Mouse (Mus musculus) liver, adult 2 months (tissue): ENCODE results near the gene Robo1. TPM values are rescaled to one million over a fixed set of nuclear protein-coding genes. Genes with fewer than 3 reads are reported as not detected.

Experiments
- DNase-seq: peaks from one replicate; pipeline ENCODE4 v3.0.0-alpha.2; 2011; ENCODE audit warnings: low read depth, low spot score; ENCODE audit errors: extremely low read depth
- H3K27ac ChIP-seq: fragments of 200-500 bp; replicated peaks from 2 replicates; pipeline ENCODE4 v1.5.1; 2012; ENCODE audit warnings: low read depth, mild to moderate bottlenecking, control low read depth, inconsistent platforms, low read length; ENCODE audit not compliant: insufficient read depth
- H3K27me3 ChIP-seq: fragments of 200-500 bp; 2 replicates; pipeline ENCODE4 v1.6.1; 2012; ENCODE audit warnings: mild to moderate bottlenecking, moderate library complexity, low read length, inconsistent platforms; ENCODE audit not compliant: control insufficient read depth, insufficient read depth
- H3K36me3 ChIP-seq: fragments of 200-500 bp; 2 replicates; pipeline ENCODE4 v1.6.1; 2012; ENCODE audit warnings: low read length, inconsistent platforms; ENCODE audit not compliant: control insufficient read depth, insufficient read depth
- H3K4me1 ChIP-seq: fragments of 200-500 bp; 2 replicates; pipeline ENCODE4 v1.6.1; 2011; ENCODE audit warnings: low read length; ENCODE audit not compliant: control insufficient read depth, insufficient read depth
- H3K4me3 ChIP-seq: fragments of 200-500 bp; 2 replicates; pipeline ENCODE4 v1.5.1; 2011; ENCODE audit warnings: low read depth, mild to moderate bottlenecking, control low read depth, low read length, moderate library complexity; ENCODE audit not compliant: insufficient read depth
- H3K79me2 ChIP-seq: fragments of 200-500 bp; 2 replicates; pipeline ENCODE4 v1.6.1; 2012; ENCODE audit warnings: inconsistent platforms, mild to moderate bottlenecking, low read length, moderate library complexity; ENCODE audit not compliant: control insufficient read depth, insufficient read depth
- H3K9ac ChIP-seq: fragments of 200-500 bp; 2 replicates; pipeline ENCODE4 v1.6.1; 2012; ENCODE audit warnings: low read depth, mild to moderate bottlenecking, control low read depth, inconsistent platforms, low read length
- CTCF ChIP-seq: fragments of 200-500 bp; IDR thresholded peaks from 2 replicates; pipeline ENCODE4 v1.5.1; 2011; ENCODE audit warnings: low read depth, low read length, control low read depth
- POLR2A ChIP-seq: fragments of 200-500 bp; IDR thresholded peaks from 2 replicates; pipeline ENCODE4 v1.6.1; 2011; ENCODE audit warnings: low read length, control low read depth; ENCODE audit not compliant: insufficient read depth; ENCODE audit errors: extremely low read depth
- whole genome bisulfite sequencing: fragments of 180-500 bp; shearing (Covaris S2); methylation state at CpG from one replicate; pipeline ENCODE4 v1.1.7; 2018; 5-methylcytosine and 5-hydroxymethylcytosine counted together
- polyA plus RNA-seq: library from polyadenylated mRNA; depleted of rRNA; stranded (reverse); fragments of >200 nt; gene quantifications from 2 replicates; pipeline ENCODE4 v1.2.3, GENCODE M21; 2012
- total RNA-seq: library from RNA; depleted of rRNA; stranded (reverse); fragments of >200 nt; gene quantifications from 2 replicates; pipeline ENCODE4 v1.2.3, GENCODE M21; 2014

Robo1 gene
- total and polyA plus RNA-seq, 2 experiments, result 4.5 to 6.4 TPM

- Histone ChIP-seq H3K9ac (no peak overlapping the region), H3K27ac (no peak overlapping the region), H3K79me2 (no peaks in the 10 kb centered on the region), H3K36me3 (no peaks in the 10 kb centered on the region), H3K27me3 (no peaks in the 10 kb centered on the region), H3K4me3 (no peak overlapping the region), H3K4me1 (no peaks in the 10 kb centered on the region)
- WGBS, result 66% methylated on average over 3 of the region's 3 CpGs
- no peak for DNase-seq
- TF ChIP-seq CTCF (no peak), POLR2A (no peak)
Observed at GRCm38 (mm10) chr16:72465696-72466095, 157.6 kb downstream of the Robo1 start.

GRCm38 (mm10) chr16:72470037-72470673 lies 162.0 kb downstream of the Robo1 start:
- Histone ChIP-seq H3K27me3 (no peaks in the 10 kb centered on the region), H3K4me3 (no peak overlapping the region), H3K79me2 (no peaks in the 10 kb centered on the region), H3K4me1 (no peaks in the 10 kb centered on the region), H3K36me3 (no peaks in the 10 kb centered on the region), H3K9ac (no peak overlapping the region), H3K27ac (no peak overlapping the region)
- TF ChIP-seq CTCF (no peak), POLR2A (no peak)
- WGBS, result 72% methylated on average over 2 of the region's 2 CpGs
- no peak for DNase-seq

- no peak overlapping the region for H3K9ac ChIP-seq
- H3K4me1 ChIP-seq, result no peaks in the 10 kb centered on the region
- H3K79me2 ChIP-seq, result no peaks in the 10 kb centered on the region
- H3K4me3 ChIP-seq, result no peak overlapping the region
- H3K27ac ChIP-seq, result no peak overlapping the region
- TF ChIP-seq CTCF (no peak), POLR2A (no peak)
- DNase-seq, result no peak
- no peaks in the 10 kb centered on the region for H3K36me3 ChIP-seq
- 68% methylated on average over 6 of the region's 6 CpGs for WGBS
- no peaks in the 10 kb centered on the region for H3K27me3 ChIP-seq
Observed at GRCm38 (mm10) chr16:72510716-72511199, 202.7 kb downstream of the Robo1 start.

GRCm38 (mm10) chr16:72531337-72531736 lies 223.2 kb downstream of the Robo1 start:
- H3K27me3 ChIP-seq, result no peaks in the 10 kb centered on the region
- no peak overlapping the region for H3K9ac ChIP-seq
- no peaks in the 10 kb centered on the region for H3K4me1 ChIP-seq
- no peak for TF ChIP-seq POLR2A
- no peak for TF ChIP-seq CTCF
- H3K36me3 ChIP-seq, result no peaks in the 10 kb centered on the region
- WGBS, result 72% methylated on average over 2 of the region's 2 CpGs
- no peak overlapping the region for H3K4me3 ChIP-seq
- H3K79me2 ChIP-seq, result no peaks in the 10 kb centered on the region
- no peak overlapping the region for H3K27ac ChIP-seq
- no peak for DNase-seq

GRCm38 (mm10) chr16:72533900-72534571 lies 225.9 kb downstream of the Robo1 start:
- H3K27ac ChIP-seq, result no peak overlapping the region
- no peaks in the 10 kb centered on the region for H3K27me3 ChIP-seq
- 94% methylated on average over 4 of the region's 4 CpGs for WGBS
- no peaks in the 10 kb centered on the region for H3K79me2 ChIP-seq
- no peaks in the 10 kb centered on the region for H3K4me1 ChIP-seq
- no peak overlapping the region for H3K9ac ChIP-seq
- no peaks in the 10 kb centered on the region for H3K36me3 ChIP-seq
- no peak for TF ChIP-seq POLR2A
- TF ChIP-seq CTCF, result no peak
- H3K4me3 ChIP-seq, result no peak overlapping the region
- no peak for DNase-seq

GRCm38 (mm10) chr16:72538171-72538570 lies 230.1 kb downstream of the Robo1 start:
- H3K36me3 ChIP-seq, result no peaks in the 10 kb centered on the region
- H3K4me3 ChIP-seq, result no peak overlapping the region
- TF ChIP-seq POLR2A (no peak), CTCF (no peak)
- H3K79me2 ChIP-seq, result no peaks in the 10 kb centered on the region
- 68% methylated on average over 3 of the region's 3 CpGs for WGBS
- H3K27ac ChIP-seq, result no peak overlapping the region
- H3K9ac ChIP-seq, result no peak overlapping the region
- no peaks in the 10 kb centered on the region for H3K27me3 ChIP-seq
- no peak for DNase-seq
- no peaks in the 10 kb centered on the region for H3K4me1 ChIP-seq
